Mouse (Mus musculus) lung, adult 2 months (tissue): Measurements from ENCODE around the gene Klk1b1. TPM values are rescaled to one million over a fixed set of nuclear protein-coding genes. Genes with fewer than 3 reads are reported as not detected.
"Not testable (repeated sequence)": the region's sequence is repeated elsewhere in the genome, so short reads cannot be mapped to it uniquely, and the experiment has no call there.

Experiments
- DNase-seq: peaks from one replicate; pipeline ENCODE4 v3.0.0; 2022
- H3K4me1 ChIP-seq: fragments of 200-500 bp; 2 replicates; pipeline ENCODE4 v1.6.1; 2011; ENCODE audit warnings: low read length; ENCODE audit not compliant: control insufficient read depth, insufficient read depth
- H3K4me3 ChIP-seq: fragments of 200-500 bp; replicated peaks from 2 replicates; pipeline ENCODE3; 2011; ENCODE audit warnings: low read depth, mild to moderate bottlenecking, control low read depth, low read length; ENCODE audit errors: extremely low read depth
- CTCF ChIP-seq: fragments of 200-500 bp; IDR thresholded peaks from 2 replicates; pipeline ENCODE4 v1.5.1; 2011; ENCODE audit warnings: mild to moderate bottlenecking, low read length, control low read depth; ENCODE audit not compliant: insufficient read depth
- POLR2A ChIP-seq: fragments of 200-500 bp; IDR thresholded peaks from 2 replicates; pipeline ENCODE4 v1.6.1; 2011; ENCODE audit warnings: low read depth, mild to moderate bottlenecking, control low read depth, low read length, borderline replicate concordance; ENCODE audit errors: extremely low read depth
- WGBS: fragments of 180-500 bp; shearing (Covaris S2); methylation state at CpG from one replicate; pipeline ENCODE4 v1.1.7; 2018; 5-methylcytosine and 5-hydroxymethylcytosine counted together
- polyA plus RNA-seq: library from polyadenylated mRNA; depleted of rRNA; stranded (reverse); fragments of >200 nt; gene quantifications from 2 replicates; pipeline ENCODE4 v1.2.3, GENCODE M21; 2012

Gene Klk1b1
- polyA plus RNA-seq, 1 experiment = not detected

GRCm38 (mm10) chr7:43933440-43933839 is 33.1 kb upstream of the Klk1b1 start, which contains the start of gene Klk15:
Klk15 (plus strand) TSS chr7:43933740.
- H3K4me1 ChIP-seq = no peaks in the 10 kb centered on the region
- no peak for DNase-seq
- 80% methylated on average over 3 of the region's 3 CpGs for WGBS
- TF ChIP-seq POLR2A (no peak), CTCF (no peak)
- H3K4me3 ChIP-seq = no peak within 1 kb of the TSS

GRCm38 (mm10) chr7:43934747-43935146 is 31.8 kb upstream of the Klk1b1 start:
- H3K4me3 ChIP-seq = no peak overlapping the region
- no peak for DNase-seq
- TF ChIP-seq CTCF (no peak), POLR2A (no peak)
- 61% methylated on average over 3 of the region's 3 CpGs for WGBS
- H3K4me1 ChIP-seq = no peaks in the 10 kb centered on the region

DNA sequence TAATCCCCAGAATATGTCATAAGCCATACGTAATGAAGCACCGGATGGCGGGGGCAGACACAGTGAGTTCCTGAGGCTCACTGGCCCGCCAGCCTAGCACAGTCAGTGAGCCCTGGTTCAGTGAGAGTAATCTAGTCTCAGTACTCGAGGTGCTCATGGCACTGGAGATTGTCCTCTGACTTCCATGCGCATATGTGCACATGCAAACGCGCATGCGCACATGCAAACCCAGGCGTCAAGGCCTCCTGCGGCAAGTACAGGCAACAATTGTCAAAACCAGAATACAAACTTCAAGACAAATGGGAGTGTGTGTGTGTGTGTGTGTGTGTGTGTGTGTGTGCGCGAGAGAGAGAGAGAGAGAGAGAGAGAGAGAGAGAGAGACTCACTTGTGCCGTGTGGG is 30.0 kb upstream of the Klk1b1 start:
- Histone ChIP-seq H3K4me1 (no peaks in the 10 kb centered on the region), H3K4me3 (no peak overlapping the region)
- no peak for TF ChIP-seq CTCF
- TF ChIP-seq POLR2A = no peak
- whole genome bisulfite sequencing = 76% methylated on average over 14 of the region's 14 CpGs
- no peak for DNase-seq

DNA sequence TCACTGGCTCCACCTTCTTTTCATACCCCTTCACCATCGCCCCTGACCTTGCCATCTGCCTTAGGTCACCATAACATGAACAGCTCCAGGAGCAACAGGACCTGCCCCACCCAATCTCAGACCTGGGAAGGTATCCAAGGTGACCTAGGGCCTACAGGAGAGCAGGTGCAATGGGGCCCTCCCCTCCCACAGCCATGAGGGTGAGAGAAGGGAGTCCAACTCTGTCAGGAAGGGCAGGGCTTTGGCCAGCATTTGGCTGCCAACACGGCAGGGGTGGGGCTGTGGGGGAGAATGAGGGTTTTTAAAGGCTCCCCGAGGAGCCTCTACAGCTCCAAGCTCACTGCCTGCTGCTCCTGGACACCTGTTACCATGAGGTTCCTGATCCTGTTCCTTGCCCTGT is 24.3 kb upstream of the Klk1b1 start:
- WGBS = 55% methylated on average over 3 of the region's 3 CpGs

DNA sequence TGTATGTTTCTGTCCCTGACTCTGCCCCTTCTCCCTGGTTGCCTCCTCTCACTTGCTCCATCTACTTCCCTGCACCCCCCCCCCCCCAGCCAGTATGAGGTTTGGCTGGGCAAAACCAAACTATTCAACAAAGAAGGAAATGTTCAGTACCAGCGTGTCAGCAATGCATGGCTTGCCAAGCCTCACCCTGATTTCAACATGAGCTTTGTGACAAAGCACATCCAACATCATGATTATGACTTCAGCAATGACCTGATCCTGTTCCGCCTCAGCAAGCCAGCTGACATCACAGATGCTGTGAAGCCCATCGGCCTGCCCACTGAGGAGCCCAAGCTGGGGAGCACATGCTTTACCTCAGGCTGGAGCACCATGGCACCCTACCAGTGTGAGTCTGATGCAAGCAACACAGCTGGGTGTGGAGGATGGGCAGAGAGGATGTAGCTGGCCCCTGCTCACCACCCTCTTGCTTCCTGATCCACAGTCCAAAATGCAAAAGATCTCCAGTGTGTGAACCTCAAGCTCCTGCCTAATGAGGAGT is 21.8 kb upstream of the Klk1b1 start:
- DNase-seq = no peak
- H3K4me1 ChIP-seq = no peaks in the 10 kb centered on the region
- no peak overlapping the region for H3K4me3 ChIP-seq
- TF ChIP-seq CTCF (no peak), POLR2A (no peak)
- WGBS = 74% methylated on average over 3 of the region's 3 CpGs

More for the DNA sequence above, 24.3 kb upstream of the Klk1b1 start:
- H3K4me1 ChIP-seq, H3K4me3 ChIP-seq, DNase-seq: not testable (repeated sequence)

DNA sequence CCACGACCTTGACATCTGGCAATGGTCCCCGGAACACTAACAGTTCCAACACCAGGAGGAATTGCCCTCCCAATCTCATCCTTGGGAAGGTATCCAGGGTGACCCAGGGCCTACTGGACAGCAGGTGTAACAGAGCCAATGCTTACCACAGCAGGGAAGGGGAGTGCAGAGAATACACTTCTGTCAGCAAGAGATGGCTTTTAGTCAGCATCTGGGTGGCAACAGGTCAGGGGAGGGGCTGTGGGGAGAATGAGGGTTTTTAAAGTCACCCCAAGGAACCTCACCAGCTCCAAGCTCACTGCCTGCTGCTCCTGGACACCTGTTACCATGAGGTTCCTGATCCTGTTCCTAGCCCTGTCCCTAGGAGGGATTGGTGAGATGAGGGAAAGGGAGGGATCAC is 16.2 kb upstream of the Klk1b1 start, which contains the start of gene Klk1b8:
Gene Klk1b8, plus strand, starts transcription at position 301 of the 400 bp plus-strand sequence.
- no peak for DNase-seq
- H3K4me3 ChIP-seq = no peak within 1 kb of the TSS
- WGBS = 70% methylated on average over 2 of the region's 2 CpGs
- no peaks in the 10 kb centered on the region for H3K4me1 ChIP-seq
- TF ChIP-seq CTCF (no peak), POLR2A (no peak)

- no peaks in the 10 kb centered on the region for H3K4me1 ChIP-seq
These were observed 13.8 kb upstream of the Klk1b1 start for GRCm38 (mm10) chr7:43952703-43953102.

DNA sequence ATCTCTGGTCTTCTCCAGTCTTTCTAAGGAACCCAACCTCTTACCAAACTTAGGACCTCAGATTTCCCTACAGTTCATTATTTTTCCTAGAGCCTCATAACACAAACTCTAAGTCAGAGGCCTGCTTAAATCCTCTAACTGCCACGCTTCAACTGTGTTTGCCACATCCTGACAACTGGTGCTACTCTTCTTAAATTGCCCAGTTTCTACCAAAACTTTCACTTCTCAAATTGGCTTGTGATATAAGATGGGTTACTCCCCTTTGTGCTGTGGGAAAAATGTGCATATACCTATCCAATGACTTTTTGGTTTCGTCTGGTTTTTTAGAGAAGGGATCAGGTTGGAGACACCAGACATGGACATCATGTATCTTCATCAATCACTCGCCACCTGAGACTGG is 507 bp downstream of the Klk1b1 start:
- no peak for DNase-seq
- Histone ChIP-seq H3K4me3 (no peak overlapping the region), H3K4me1 (no peaks in the 10 kb centered on the region)
- TF ChIP-seq POLR2A (no peak), CTCF (no peak)
- WGBS = 71% methylated on average over 3 of the region's 3 CpGs

More at GRCm38 (mm10) chr7:43952703-43953102, 13.8 kb upstream of the Klk1b1 start:
- DNase-seq = no peak
- WGBS = 54% methylated on average over 4 of the region's 4 CpGs
- TF ChIP-seq POLR2A (no peak), CTCF (no peak)
- no peak overlapping the region for H3K4me3 ChIP-seq

- Histone ChIP-seq H3K4me3 (no peak overlapping the region), H3K4me1 (no peaks in the 10 kb centered on the region)
- no peak for DNase-seq
- 67% methylated on average over 2 of the region's 2 CpGs for WGBS
- TF ChIP-seq POLR2A = no peak
- no peak for TF ChIP-seq CTCF
These were observed 1.1 kb downstream of the Klk1b1 start for GRCm38 (mm10) chr7:43967612-43968011.

GRCm38 (mm10) chr7:43975761-43976160 is 9.2 kb downstream of the Klk1b1 start, which contains the start of gene Klk1b9:
Klk1b9 (plus strand) TSS chr7:43976061.
- H3K4me3 ChIP-seq, H3K4me1 ChIP-seq, DNase-seq: not testable (repeated sequence)
- WGBS = 58% methylated on average over 1 of the region's 1 CpGs
